Mouse (Mus musculus) bone marrow macrophage, adult 2 months (primary cell): Measurements from ENCODE around the gene Baz1a. TPM values are rescaled to one million over a fixed set of nuclear protein-coding genes. Genes with fewer than 3 reads are reported as not detected.

ENCODE experiments used
- H3K27ac ChIP-seq: 2 replicates; pipeline ENCODE4 v1.5.1; 2012; ENCODE audit warnings: low read depth, low read length; ENCODE audit not compliant: insufficient read depth
- H3K4me1 ChIP-seq: 2 replicates; pipeline ENCODE4 v1.6.1; 2012; ENCODE audit warnings: low read length; ENCODE audit not compliant: control insufficient read depth, insufficient read depth
- H3K4me3 ChIP-seq: 2 replicates; pipeline ENCODE4 v1.5.1; 2012; ENCODE audit warnings: mild to moderate bottlenecking, low read length, moderate library complexity; ENCODE audit not compliant: insufficient read depth
- CTCF ChIP-seq: IDR thresholded peaks from 2 replicates; pipeline ENCODE4 v1.5.1; 2012; ENCODE audit warnings: low read depth, mild to moderate bottlenecking, low read length, moderate library complexity
- POLR2A ChIP-seq: IDR thresholded peaks from 2 replicates; pipeline ENCODE4 v1.6.1; 2012; ENCODE audit warnings: mild to moderate bottlenecking, low read depth, low read length, borderline replicate concordance
- polyA plus RNA-seq: library from polyadenylated mRNA; stranded (reverse); fragments of >200 nt; gene quantifications from 2 replicates; pipeline ENCODE4 v1.2.4, GENCODE M21; 2012; ENCODE audit not compliant: missing spikeins, insufficient read depth, insufficient read length

Gene Baz1a
- polyA plus RNA-seq = 19.8 and 22.2 TPM in 2 replicates

DNA sequence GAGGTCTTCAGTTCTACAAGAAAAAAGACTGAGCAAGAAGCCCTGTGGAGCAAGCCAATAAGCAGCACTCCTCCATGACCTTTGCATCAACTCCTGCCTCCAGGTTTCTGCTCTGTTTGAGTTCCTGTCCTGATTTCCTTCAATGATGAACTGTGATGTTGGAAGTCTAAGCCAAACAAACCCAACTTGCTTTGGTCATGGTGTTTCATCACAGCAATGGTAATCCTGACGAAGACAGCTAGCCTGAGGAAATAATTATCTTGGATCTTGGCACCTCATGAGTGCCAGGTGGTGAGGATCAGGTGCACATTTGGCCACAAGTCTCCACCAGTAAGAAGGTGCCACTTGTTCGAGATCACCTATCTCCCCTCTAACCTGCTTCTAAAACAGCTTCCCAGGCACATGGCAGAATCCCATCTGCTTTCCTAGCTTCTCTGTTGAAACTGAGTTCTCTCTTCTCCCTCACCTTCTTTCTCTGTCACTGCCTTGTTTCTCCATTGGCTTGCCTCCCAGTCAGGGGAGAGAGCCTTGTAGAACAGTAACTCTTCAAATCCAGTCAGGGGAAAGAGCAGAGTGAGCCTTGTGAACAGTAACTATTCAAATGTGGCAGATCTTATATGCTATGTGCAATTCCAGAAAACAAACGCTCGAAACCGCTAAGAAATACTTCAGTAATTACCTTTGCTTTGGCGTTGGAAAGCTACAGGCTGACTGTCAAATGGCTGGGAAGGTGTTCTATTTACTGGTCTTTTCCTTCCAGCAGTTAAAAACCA lies at the start of gene Baz1a:
TSS of gene Baz1a (minus strand) at position 723 of the 773 bp plus-strand sequence.
- Histone ChIP-seq H3K27ac (no peak within 1 kb of the TSS), H3K4me1 (peaks cover 11% of the 10 kb centered on the region), H3K4me3 (no peak within 1 kb of the TSS)
- no peak for TF ChIP-seq CTCF
- no peak for TF ChIP-seq POLR2A

DNA sequence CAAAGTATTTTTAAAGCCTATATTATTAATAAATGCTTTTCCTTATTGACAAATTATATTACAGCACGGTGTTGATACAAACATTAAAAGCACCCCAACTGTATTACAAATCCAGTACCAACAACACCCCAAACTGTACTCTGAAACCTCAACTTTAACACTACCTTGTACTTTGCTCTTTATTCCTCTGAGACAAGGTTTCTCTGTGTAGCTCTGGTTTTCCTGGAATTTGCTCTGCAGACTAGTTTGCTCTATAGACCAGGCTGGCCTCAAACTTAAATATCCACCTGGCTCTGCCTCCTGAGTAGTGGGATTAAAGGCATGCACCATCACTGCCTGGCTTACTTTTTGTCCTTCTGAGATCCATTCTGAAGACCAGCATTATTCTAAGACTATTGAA lies 48.0 kb upstream of the Baz1a start:
- H3K4me1 ChIP-seq = no peaks in the 10 kb centered on the region
- no peak overlapping the region for H3K27ac ChIP-seq
- no peak overlapping the region for H3K4me3 ChIP-seq
- no peak for TF ChIP-seq POLR2A
- TF ChIP-seq CTCF = no peak

GRCm38 (mm10) chr12:55061006-55061405 lies 46.9 kb upstream of the Baz1a start:
- TF ChIP-seq CTCF (no peak), POLR2A (no peak)
- no peak overlapping the region for H3K4me3 ChIP-seq
- no peak overlapping the region for H3K27ac ChIP-seq
- H3K4me1 ChIP-seq = no peaks in the 10 kb centered on the region

- H3K4me3 ChIP-seq = no peak overlapping the region
- H3K4me1 ChIP-seq = no peaks in the 10 kb centered on the region
- no peak overlapping the region for H3K27ac ChIP-seq
- TF ChIP-seq POLR2A = no peak
- TF ChIP-seq CTCF = no peak
These were observed 46.2 kb upstream of the Baz1a start for GRCm38 (mm10) chr12:55060212-55060898.

GRCm38 (mm10) chr12:55059812-55060211 lies 45.7 kb upstream of the Baz1a start:
- Histone ChIP-seq H3K4me1 (no peaks in the 10 kb centered on the region), H3K27ac (no peak overlapping the region), H3K4me3 (no peak overlapping the region)
- TF ChIP-seq CTCF (no peak), POLR2A (no peak)

DNA sequence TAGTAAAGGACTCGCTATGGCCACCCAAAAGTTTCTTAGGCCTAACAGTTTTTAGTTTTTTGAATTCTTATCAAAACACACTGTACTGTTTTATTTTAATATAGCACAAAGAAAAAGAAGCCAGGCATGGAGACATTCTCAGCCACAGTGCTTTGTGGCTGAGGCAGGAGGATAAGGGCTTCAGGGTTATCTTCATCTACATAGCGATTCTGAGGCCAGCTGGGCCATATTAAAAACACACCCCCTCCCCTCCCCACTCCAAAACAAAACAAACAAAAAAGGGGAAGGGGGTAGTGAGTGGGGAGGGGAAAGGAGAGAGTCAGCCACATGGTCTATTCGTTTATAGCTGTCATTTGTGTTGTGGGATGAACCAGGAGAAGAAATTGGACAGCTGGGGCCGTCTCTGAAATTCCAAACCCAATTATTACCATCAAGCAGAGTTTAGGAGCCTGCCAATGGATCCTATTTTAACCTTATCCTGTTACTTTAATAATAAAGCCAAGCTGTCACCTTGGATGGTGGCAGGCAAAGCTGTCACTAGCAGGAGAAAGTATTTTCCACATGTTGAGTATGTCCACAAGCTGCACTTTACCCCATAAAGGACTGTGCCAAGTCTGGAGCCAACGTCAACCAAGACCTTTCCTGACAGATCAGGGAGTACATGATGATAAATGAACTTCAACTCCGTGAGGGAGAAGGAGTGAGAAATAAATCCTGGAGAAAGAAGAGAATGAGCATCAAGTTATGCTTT lies 44.9 kb upstream of the Baz1a start:
- TF ChIP-seq CTCF (no peak), POLR2A (no peak)
- Histone ChIP-seq H3K4me3 (no peak overlapping the region), H3K27ac (no peak overlapping the region), H3K4me1 (no peaks in the 10 kb centered on the region)

GRCm38 (mm10) chr12:55056703-55057102 lies 42.6 kb upstream of the Baz1a start:
- no peak overlapping the region for H3K27ac ChIP-seq
- no peaks in the 10 kb centered on the region for H3K4me1 ChIP-seq
- no peak overlapping the region for H3K4me3 ChIP-seq
- TF ChIP-seq POLR2A (no peak), CTCF (no peak)

- no peaks in the 10 kb centered on the region for H3K4me1 ChIP-seq
These were observed 40.5 kb upstream of the Baz1a start for GRCm38 (mm10) chr12:55054551-55055241.

DNA sequence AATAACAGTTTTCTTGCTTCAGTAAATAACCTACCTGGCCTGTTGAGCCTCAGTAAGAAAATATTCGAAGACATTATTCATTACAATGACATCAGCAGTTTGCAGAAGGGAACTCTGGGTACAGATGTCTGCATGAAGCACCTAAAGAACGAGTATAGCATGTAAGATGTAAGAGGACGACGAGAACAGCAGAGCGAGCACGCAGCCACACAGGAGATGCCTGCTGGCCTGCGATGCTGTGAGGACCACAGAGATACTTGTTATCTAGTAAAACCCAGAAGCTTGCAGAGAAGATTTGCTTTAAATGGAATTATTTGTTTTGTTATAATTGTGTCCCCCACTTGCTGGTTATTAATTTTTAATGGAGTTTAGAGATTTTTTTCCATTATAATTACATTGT lies 39.1 kb upstream of the Baz1a start:
- no peak overlapping the region for H3K27ac ChIP-seq
- TF ChIP-seq CTCF (no peak), POLR2A (no peak)
- H3K4me1 ChIP-seq = no peaks in the 10 kb centered on the region
- H3K4me3 ChIP-seq = no peak overlapping the region

More at GRCm38 (mm10) chr12:55054551-55055241, 40.5 kb upstream of the Baz1a start:
- Histone ChIP-seq H3K27ac (no peak overlapping the region), H3K4me3 (no peak overlapping the region)
- no peak for TF ChIP-seq CTCF
- TF ChIP-seq POLR2A = no peak
